Mouse (Mus musculus) erythroblast, embryonic 14.5 days (primary cell): ENCODE results near the gene Hist1h2bl. TPM values are rescaled to one million over a fixed set of nuclear protein-coding genes. Genes with fewer than 3 reads are reported as not detected.
"Not testable (repeated sequence)": the region's sequence is repeated elsewhere in the genome, so short reads cannot be mapped to it uniquely, and the experiment has no call there.

Source experiments
- H3K27me3 ChIP-seq: 2 replicates; pipeline ENCODE4 v1.6.1; 2012; ENCODE audit warnings: inconsistent platforms; ENCODE audit not compliant: control insufficient read depth
- H3K36me3 ChIP-seq: 2 replicates; pipeline ENCODE4 v1.6.1; 2012; ENCODE audit warnings: mild to moderate bottlenecking, inconsistent platforms; ENCODE audit not compliant: control insufficient read depth
- H3K4me1 ChIP-seq: 2 replicates; pipeline ENCODE4 v1.6.1; 2012; ENCODE audit warnings: inconsistent platforms; ENCODE audit not compliant: control insufficient read depth
- H3K4me3 ChIP-seq: replicated peaks from 2 replicates; pipeline ENCODE3; 2012; ENCODE audit warnings: moderate library complexity, mild to moderate bottlenecking, inconsistent platforms
- H3K9me3 ChIP-seq: 2 replicates; pipeline ENCODE4 v1.6.1; 2012; ENCODE audit warnings: low read length, inconsistent platforms, mixed read lengths; ENCODE audit not compliant: control insufficient read depth
- GATA1 ChIP-seq: IDR thresholded peaks from 2 replicates; pipeline ENCODE4 v1.6.1; 2012; ENCODE audit warnings: low read length, inconsistent platforms, mixed read lengths
- TAL1 ChIP-seq: IDR thresholded peaks from 3 replicates; pipeline ENCODE4 v1.6.1; 2012; ENCODE audit warnings: low read length, inconsistent platforms, mixed read lengths
- polyA plus RNA-seq: library from polyadenylated mRNA; stranded (reverse); fragments of >175 nt; gene quantifications from 2 replicates; pipeline ENCODE4 v1.2.3, GENCODE M21; 2012

The Hist1h2bl gene
- polyA plus RNA-seq, 1 experiment = 7.9 TPM

- H3K4me3 ChIP-seq = peak overlapping the region; percentile 69
These were observed 7.3 kb upstream of the Hist1h2bl start for GRCm38 (mm10) chr13:21722993-21723836.

GRCm38 (mm10) chr13:21722373-21722925, 6.5 kb upstream of the Hist1h2bl start:
- Histone ChIP-seq H3K36me3 (no peaks in the 10 kb centered on the region; the same call in 1 of the 2 replicates), H3K27me3 (no peaks in the 10 kb centered on the region), H3K4me1 (peaks cover 52% of the 10 kb centered on the region), H3K9me3 (no peaks in the 10 kb centered on the region), H3K4me3 (peak overlapping the region; percentile 69)
- TF ChIP-seq GATA1 = no peak
- no peak for TF ChIP-seq TAL1

More at GRCm38 (mm10) chr13:21722993-21723836, 7.3 kb upstream of the Hist1h2bl start:
- TF ChIP-seq TAL1 (no peak), GATA1 (no peak)
- H3K4me1 ChIP-seq = peaks cover 48% of the 10 kb centered on the region
- H3K36me3 ChIP-seq = no peaks in the 10 kb centered on the region; the same call in 1 of the 2 replicates
- H3K9me3 ChIP-seq = no peaks in the 10 kb centered on the region
- no peaks in the 10 kb centered on the region for H3K27me3 ChIP-seq

GRCm38 (mm10) chr13:21721757-21722372, 5.9 kb upstream of the Hist1h2bl start, which contains the start of gene Hist1h2bm:
Gene Hist1h2bm (plus strand): TSS chr13:21722044.
- not testable (repeated sequence) for H3K36me3 ChIP-seq, H3K9me3 ChIP-seq, H3K27me3 ChIP-seq
- Histone ChIP-seq H3K4me3 (peak within 1 kb of the TSS; percentile 79), H3K4me1 (peaks cover 53% of the 10 kb centered on the region)

- H3K27me3 ChIP-seq, H3K9me3 ChIP-seq, H3K36me3 ChIP-seq: not testable (repeated sequence)
- H3K4me1 ChIP-seq = peaks cover 56% of the 10 kb centered on the region
- peak overlapping the region; percentile 79 for H3K4me3 ChIP-seq
These were observed 5.3 kb upstream of the Hist1h2bl start for GRCm38 (mm10) chr13:21721107-21721756.

GRCm38 (mm10) chr13:21718381-21719080, 2.6 kb upstream of the Hist1h2bl start:
- peak overlapping the region; percentile 79 for H3K4me3 ChIP-seq
- no peaks in the 10 kb centered on the region; the same call in 1 of the 2 replicates for H3K36me3 ChIP-seq
- no peaks in the 10 kb centered on the region for H3K27me3 ChIP-seq
- H3K4me1 ChIP-seq = peaks cover 69% of the 10 kb centered on the region
- no peaks in the 10 kb centered on the region for H3K9me3 ChIP-seq
- TF ChIP-seq TAL1 = no peak
- no peak for TF ChIP-seq GATA1

GRCm38 (mm10) chr13:21717397-21718357, 1.7 kb upstream of the Hist1h2bl start, which contains the start of gene Hist1h3h:
Gene Hist1h3h (plus strand): TSS chr13:21717659.
- H3K4me3 ChIP-seq = peak within 1 kb of the TSS; percentile 79
- peaks cover 62% of the 10 kb centered on the region for H3K4me1 ChIP-seq
- not testable (repeated sequence) for H3K9me3 ChIP-seq, H3K36me3 ChIP-seq, H3K27me3 ChIP-seq

GRCm38 (mm10) chr13:21716540-21717391, 823 bp upstream of the Hist1h2bl start:
- H3K36me3 ChIP-seq, H3K9me3 ChIP-seq, H3K27me3 ChIP-seq: not testable (repeated sequence)
- peak overlapping the region; percentile 71 for H3K4me3 ChIP-seq
- H3K4me1 ChIP-seq = peaks cover 60% of the 10 kb centered on the region
